ENCODE assay signal across 13 mouse cellular contexts in genomic region chr8:46761454-46761853, GRCm38 (mm10).
"Had no signal": no experiment of that assay in that cellular context is flagged by ENCODE, and none has a peak within 500 bp of the region (broad histone marks: within the 10 kb centered on the region; RNA-seq: fewer than 3 reads in every experiment).

No protein-coding gene starts in this region.

- H3K4me3 ChIP-seq: limb, embryonic 12.5 days; megakaryocyte, embryonic 14.5 days; midbrain, embryonic 15.5 days; neural tube, embryonic 12.5 days; stomach, embryonic 15.5 days had no signal

- H3K27me3 ChIP-seq: limb, embryonic 12.5 days; megakaryocyte, embryonic 14.5 days; midbrain, embryonic 15.5 days; neural tube, embryonic 12.5 days; stomach, embryonic 15.5 days had no signal

- ATAC-seq: midbrain, embryonic 15.5 days had no signal

- H3K4me2 ChIP-seq: limb, embryonic 12.5 days; midbrain, embryonic 11.5 days; midbrain, embryonic 15.5 days; neural tube, embryonic 12.5 days; stomach, embryonic 15.5 days had no signal

- DNase-seq: kidney, adult 8-10 months; kidney, postnatal 25 days; layer of hippocampus, postnatal 36 days; liver; spleen, adult 18-20 months; thymus, adult 2 months; thymus, postnatal 25 days had no signal

- H3K36me3 ChIP-seq: midbrain, embryonic 15.5 days; neural tube, embryonic 12.5 days; stomach, embryonic 15.5 days had no signal

- H3K9ac ChIP-seq: limb, embryonic 12.5 days; midbrain, embryonic 15.5 days; neural tube, embryonic 12.5 days; stomach, embryonic 15.5 days had no signal

- H3K9me3 ChIP-seq: limb, embryonic 12.5 days; megakaryocyte, embryonic 14.5 days; midbrain, embryonic 15.5 days; neural tube, embryonic 12.5 days; stomach, embryonic 15.5 days had no signal

- H3K27ac ChIP-seq: limb, embryonic 12.5 days; midbrain, embryonic 15.5 days; neural tube, embryonic 12.5 days; stomach, embryonic 15.5 days had no signal

- H3K4me1 ChIP-seq: midbrain, embryonic 15.5 days; neural tube, embryonic 12.5 days; stomach, embryonic 15.5 days had no signal
